Mouse (Mus musculus): Measurements from ENCODE around the gene Mtor. TPM values are rescaled to one million over a fixed set of nuclear protein-coding genes. Genes with fewer than 3 reads are reported as not detected.

Mtor gene
- polyA plus RNA-seq, 1 experiment from 2014 or later = 23.8 TPM

DNA sequence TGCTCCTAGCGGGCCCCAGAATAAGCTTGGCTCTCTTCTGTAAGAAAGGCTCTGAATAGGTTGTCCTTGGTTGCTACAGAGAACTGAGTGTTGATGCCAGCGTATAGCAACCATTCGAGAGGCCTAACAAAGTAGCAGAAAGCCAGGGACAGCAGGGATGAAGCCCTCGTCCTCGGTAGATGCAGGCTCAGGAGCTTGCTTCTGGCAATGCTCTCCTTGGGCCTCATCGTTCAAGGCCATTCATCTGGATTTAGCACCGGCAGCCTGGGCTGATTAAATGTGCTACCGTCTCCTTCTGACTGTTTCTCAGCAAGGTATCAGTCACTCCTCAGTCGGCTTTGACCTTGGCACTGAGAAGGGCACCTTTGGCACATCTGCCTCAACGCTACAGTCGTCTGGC is 19.3 kb upstream of the Mtor start:
- no peak overlapping the region for H3K27ac ChIP-seq
- H3K4me1 ChIP-seq = peaks cover 21% of the 10 kb centered on the region; the same call in 1 of the 2 replicates
- ATAC-seq (replicated peaks) = no peak
- H3K9me3 ChIP-seq = no peaks in the 10 kb centered on the region
- no peak overlapping the region for H3K4me3 ChIP-seq
- H3K27me3 ChIP-seq (replicated peaks) = no peaks in the 10 kb centered on the region
- H3K36me3 ChIP-seq (replicated peaks) = no peaks in the 10 kb centered on the region
- H3K9ac ChIP-seq = no peak overlapping the region
- H3K4me2 ChIP-seq = no peak overlapping the region
- WGBS = 78% methylated on average over 11 of the region's 11 CpGs

DNA sequence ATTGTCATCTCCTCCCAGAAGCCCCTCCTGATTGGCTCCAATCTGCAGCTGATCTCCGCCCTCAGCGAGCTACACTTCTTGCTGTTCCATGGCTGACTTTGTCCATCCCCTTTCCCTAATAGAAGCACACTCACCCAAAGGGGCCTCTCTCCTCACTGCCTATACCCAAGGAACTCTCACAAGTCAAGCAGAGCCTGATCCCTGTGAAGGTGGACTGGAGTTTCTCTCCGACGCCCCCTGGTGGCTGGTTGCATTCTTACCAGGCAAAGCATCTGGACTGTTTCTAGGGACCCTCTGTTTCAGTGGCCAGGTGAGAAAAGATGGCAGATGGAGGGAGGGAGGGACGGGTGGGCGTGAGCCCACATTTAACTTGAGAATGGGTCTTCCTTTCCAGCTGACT is 18.7 kb upstream of the Mtor start:
- WGBS = 26% methylated on average over 6 of the region's 6 CpGs
- no peak overlapping the region for H3K9ac ChIP-seq
- peaks cover 21% of the 10 kb centered on the region; the same call in 1 of the 2 replicates for H3K4me1 ChIP-seq
- H3K4me2 ChIP-seq = no peak overlapping the region
- H3K4me3 ChIP-seq = no peak overlapping the region
- peak; percentile 73 for ATAC-seq (replicated peaks)
- no peaks in the 10 kb centered on the region for H3K9me3 ChIP-seq
- H3K27me3 ChIP-seq (replicated peaks) = no peaks in the 10 kb centered on the region
- H3K27ac ChIP-seq = no peak overlapping the region
- no peaks in the 10 kb centered on the region for H3K36me3 ChIP-seq (replicated peaks)

- Histone ChIP-seq H3K9me3 (no peaks in the 10 kb centered on the region), H3K9ac (no peak overlapping the region), H3K4me2 (no peak overlapping the region), H3K27ac (no peak overlapping the region), H3K36me3 (replicated peaks) (no peaks in the 10 kb centered on the region), H3K27me3 (replicated peaks) (no peaks in the 10 kb centered on the region), H3K4me1 (peaks cover 27% of the 10 kb centered on the region), H3K4me3 (no peak overlapping the region)
- 90% methylated on average over 11 of the region's 11 CpGs for WGBS
- ATAC-seq (replicated peaks) = no peak
These were observed 17.4 kb upstream of the Mtor start for GRCm38 (mm10) chr4:148430880-148431519.

- H3K4me3 ChIP-seq = no peak overlapping the region
- no peak for ATAC-seq (replicated peaks)
- H3K36me3 ChIP-seq (replicated peaks) = no peaks in the 10 kb centered on the region
- peaks cover 22% of the 10 kb centered on the region for H3K4me1 ChIP-seq
- H3K9me3 ChIP-seq = no peaks in the 10 kb centered on the region
- H3K4me2 ChIP-seq = no peak overlapping the region
- H3K27ac ChIP-seq = no peak overlapping the region
- H3K27me3 ChIP-seq (replicated peaks) = no peaks in the 10 kb centered on the region
- WGBS = 89% methylated on average over 4 of the region's 4 CpGs
- H3K9ac ChIP-seq = no peak overlapping the region
These were observed 15.9 kb upstream of the Mtor start for GRCm38 (mm10) chr4:148432488-148432887.

- Histone ChIP-seq H3K9ac (no peak overlapping the region), H3K27me3 (replicated peaks) (no peaks in the 10 kb centered on the region), H3K4me3 (no peak overlapping the region), H3K9me3 (no peaks in the 10 kb centered on the region), H3K4me1 (peaks cover 15% of the 10 kb centered on the region), H3K36me3 (replicated peaks) (no peaks in the 10 kb centered on the region), H3K27ac (no peak overlapping the region), H3K4me2 (no peak overlapping the region)
- ATAC-seq (replicated peaks) = no peak
- 81% methylated on average over 18 of the region's 18 CpGs for WGBS
These were observed 15.1 kb upstream of the Mtor start for GRCm38 (mm10) chr4:148433336-148433735.

- no peak overlapping the region for H3K27ac ChIP-seq
- H3K27me3 ChIP-seq (replicated peaks) = no peaks in the 10 kb centered on the region
- WGBS = 83% methylated on average over 5 of the region's 5 CpGs
- H3K9ac ChIP-seq = no peak overlapping the region
- no peaks in the 10 kb centered on the region for H3K36me3 ChIP-seq (replicated peaks)
- H3K4me2 ChIP-seq = no peak overlapping the region
- ATAC-seq (replicated peaks) = no peak
- no peaks in the 10 kb centered on the region for H3K9me3 ChIP-seq
- no peak overlapping the region for H3K4me3 ChIP-seq
- peaks cover 11% of the 10 kb centered on the region for H3K4me1 ChIP-seq
These were observed 14.6 kb upstream of the Mtor start for GRCm38 (mm10) chr4:148433813-148434212.

- H3K9me3 ChIP-seq = no peaks in the 10 kb centered on the region
- no peak for ATAC-seq (replicated peaks)
- H3K4me3 ChIP-seq = no peak overlapping the region
- no peak overlapping the region for H3K27ac ChIP-seq
- H3K36me3 ChIP-seq (replicated peaks) = no peaks in the 10 kb centered on the region
- no peak overlapping the region for H3K4me2 ChIP-seq
- H3K9ac ChIP-seq = no peak overlapping the region
- H3K4me1 ChIP-seq = peaks cover 7% of the 10 kb centered on the region
- H3K27me3 ChIP-seq (replicated peaks) = no peaks in the 10 kb centered on the region
- 90% methylated on average over 4 of the region's 4 CpGs for WGBS
These were observed 13.9 kb upstream of the Mtor start for GRCm38 (mm10) chr4:148434554-148434953.

DNA sequence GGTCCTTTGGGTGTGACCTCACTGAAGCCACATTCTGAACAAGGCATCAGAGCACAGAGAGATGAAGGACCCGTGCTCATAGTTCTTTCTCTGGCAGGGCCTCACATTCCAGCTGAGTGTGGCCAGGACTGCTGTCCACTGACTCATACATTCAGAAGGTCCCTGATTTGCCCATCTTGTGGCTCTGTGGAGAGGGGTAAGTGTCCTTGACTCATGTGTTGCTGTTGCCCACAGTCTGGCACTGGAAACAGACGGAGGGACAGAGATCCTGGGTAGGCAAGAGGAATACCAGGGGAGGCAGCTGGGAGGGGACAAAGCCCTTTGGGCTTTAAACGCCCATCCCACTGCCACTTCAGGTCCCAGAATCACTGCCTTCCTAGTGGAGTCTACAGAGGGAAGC is 13.3 kb upstream of the Mtor start:
- peaks cover 7% of the 10 kb centered on the region for H3K4me1 ChIP-seq
- no peaks in the 10 kb centered on the region for H3K27me3 ChIP-seq (replicated peaks)
- H3K4me3 ChIP-seq = no peak overlapping the region
- no peak overlapping the region for H3K4me2 ChIP-seq
- H3K27ac ChIP-seq = no peak overlapping the region
- 91% methylated on average over 3 of the region's 3 CpGs for WGBS
- no peak for ATAC-seq (replicated peaks)
- no peak overlapping the region for H3K9ac ChIP-seq
- H3K9me3 ChIP-seq = no peaks in the 10 kb centered on the region
- H3K36me3 ChIP-seq (replicated peaks) = no peaks in the 10 kb centered on the region

DNA sequence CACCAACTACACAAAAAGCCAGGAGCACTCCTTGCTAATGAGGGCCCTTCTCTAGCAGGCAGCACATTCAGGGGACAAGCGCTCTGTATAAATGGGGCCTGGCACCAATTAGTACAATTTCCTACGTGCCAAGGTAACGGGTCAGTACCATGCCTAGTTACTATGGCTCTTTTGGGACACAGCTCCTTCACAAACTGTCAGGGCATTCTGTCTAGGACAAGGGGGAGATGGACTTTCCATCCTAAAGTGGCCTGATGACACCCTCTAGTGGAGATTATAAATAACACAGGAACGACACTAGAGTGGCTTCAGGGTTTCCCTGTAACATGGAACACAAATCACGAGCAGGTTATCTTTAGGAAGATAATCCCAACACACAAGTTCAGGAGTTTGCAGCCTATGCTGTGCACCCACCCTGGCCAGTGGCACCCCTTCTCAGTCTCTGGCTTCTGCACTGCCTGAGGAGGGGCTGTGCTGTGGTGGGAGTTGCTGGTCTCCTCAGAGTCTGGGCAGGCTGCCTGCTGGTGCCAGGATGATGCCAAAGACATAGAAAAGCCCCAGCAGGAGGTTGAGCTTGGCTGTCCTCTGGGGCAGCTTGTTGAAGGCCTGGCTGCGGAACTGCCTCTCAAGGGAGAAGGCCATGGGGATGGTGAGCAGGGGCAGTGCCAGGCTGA is 12.6 kb upstream of the Mtor start:
- ATAC-seq (replicated peaks) = peak; percentile 74
- H3K4me2 ChIP-seq = no peak overlapping the region
- H3K36me3 ChIP-seq (replicated peaks) = no peaks in the 10 kb centered on the region
- H3K27ac ChIP-seq = no peak overlapping the region
- no peak overlapping the region for H3K4me3 ChIP-seq
- no peaks in the 10 kb centered on the region for H3K9me3 ChIP-seq
- H3K27me3 ChIP-seq (replicated peaks) = no peaks in the 10 kb centered on the region
- H3K9ac ChIP-seq = no peak overlapping the region
- 46% methylated on average over 6 of the region's 6 CpGs for WGBS
- peaks cover 7% of the 10 kb centered on the region for H3K4me1 ChIP-seq

- H3K9ac ChIP-seq = no peak overlapping the region
- H3K4me1 ChIP-seq = peaks cover 30% of the 10 kb centered on the region
- no peaks in the 10 kb centered on the region for H3K36me3 ChIP-seq (replicated peaks)
- 92% methylated on average over 5 of the region's 5 CpGs for WGBS
- ATAC-seq (replicated peaks) = no peak
- H3K4me2 ChIP-seq = no peak overlapping the region
- no peak overlapping the region for H3K4me3 ChIP-seq
- no peaks in the 10 kb centered on the region for H3K9me3 ChIP-seq
- H3K27ac ChIP-seq = no peak overlapping the region
- no peaks in the 10 kb centered on the region for H3K27me3 ChIP-seq (replicated peaks)
These were observed 6.5 kb upstream of the Mtor start for GRCm38 (mm10) chr4:148441931-148442330.

- no peak overlapping the region for H3K4me3 ChIP-seq
- no peak overlapping the region for H3K9ac ChIP-seq
- H3K9me3 ChIP-seq = no peaks in the 10 kb centered on the region
- 95% methylated on average over 7 of the region's 7 CpGs for WGBS
- H3K4me1 ChIP-seq = peaks cover 32% of the 10 kb centered on the region
- no peak overlapping the region for H3K4me2 ChIP-seq
- no peak for ATAC-seq (replicated peaks)
- no peaks in the 10 kb centered on the region for H3K36me3 ChIP-seq (replicated peaks)
- no peaks in the 10 kb centered on the region for H3K27me3 ChIP-seq (replicated peaks)
- no peak overlapping the region for H3K27ac ChIP-seq
These were observed 5.8 kb upstream of the Mtor start for GRCm38 (mm10) chr4:148442598-148442997.

DNA sequence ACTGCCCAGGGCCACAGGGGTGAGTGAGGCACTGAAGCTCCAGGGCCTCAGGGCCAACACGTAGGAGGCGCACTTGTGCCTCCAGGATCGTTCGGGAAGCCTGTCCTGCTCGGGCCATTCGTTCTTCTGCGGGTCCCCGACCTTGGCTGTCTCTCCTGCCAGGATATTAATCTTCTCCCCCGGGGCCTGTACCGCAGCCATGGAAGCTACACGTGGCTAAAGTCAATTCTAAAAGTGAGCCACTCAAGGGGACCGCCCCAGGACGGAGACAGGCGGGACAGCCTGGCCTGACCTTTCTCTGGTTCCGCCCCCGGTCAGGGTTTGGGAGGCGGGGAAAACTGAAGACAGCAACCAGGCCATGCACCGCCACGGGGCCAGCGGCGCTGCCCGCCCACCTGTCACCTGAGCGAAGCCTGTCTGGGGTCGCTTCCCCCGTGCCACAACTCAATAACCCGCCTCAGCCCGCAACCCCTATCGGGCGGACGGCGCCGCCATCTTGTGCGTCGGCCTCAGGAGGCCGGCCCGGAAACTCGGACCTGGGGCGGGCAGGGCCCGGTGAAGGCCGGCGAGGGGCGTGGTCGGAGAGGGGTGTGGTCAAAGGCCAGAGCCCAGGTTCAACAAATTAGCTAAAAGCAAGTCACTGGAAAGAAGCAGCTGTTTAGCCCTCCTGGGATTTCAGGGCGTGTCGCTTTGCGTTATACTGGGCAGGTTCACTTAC is 4.0 kb upstream of the Mtor start, which contains the start of gene Ubiad1:
Ubiad1 (minus strand) TSS at position 522 of the 718 bp plus-strand sequence.
- Histone ChIP-seq H3K27me3 (replicated peaks) (no peaks in the 10 kb centered on the region), H3K4me3 (peak within 1 kb of the TSS; percentile 63), H3K27ac (peak within 1 kb of the TSS; percentile 70), H3K9me3 (no peaks in the 10 kb centered on the region), H3K4me2 (peak within 1 kb of the TSS; percentile 83), H3K36me3 (replicated peaks) (no peaks in the 10 kb centered on the region), H3K9ac (peak within 1 kb of the TSS; percentile 57), H3K4me1 (peaks cover 39% of the 10 kb centered on the region)
- peak; percentile 32; the same call in 1 of the 2 replicates for ATAC-seq (replicated peaks)
- WGBS = under 1% methylated on average over 45 of the region's 46 CpGs

Measured in midbrain, embryonic 15.5 days (tissue).